Mouse (Mus musculus): ENCODE data around the gene Nnmt.

Gene Nnmt

GRCm38 (mm10) chr9:48558637-48559036 is 46.3 kb downstream of the Nnmt start:
- no peak for DNase-seq

- no peak for DNase-seq
Observed at GRCm38 (mm10) chr9:48549056-48549455, 55.9 kb downstream of the Nnmt start.

GRCm38 (mm10) chr9:48547233-48547632 is 57.7 kb downstream of the Nnmt start:
- no peak for DNase-seq

Data from kidney, postnatal 4 days (tissue).